Mouse (Mus musculus) limb, embryonic 15.5 days (tissue): Measurements from ENCODE around the gene Sap30l. TPM values are rescaled to one million over a fixed set of nuclear protein-coding genes. Genes with fewer than 3 reads are reported as not detected.
"Not testable (repeated sequence)": the region's sequence is repeated elsewhere in the genome, so short reads cannot be mapped to it uniquely, and the experiment has no call there.

Experiments
- ATAC-seq: fragments of 200-750 bp; cut with Nextera tagmentation; 2 replicates; pipeline ENCODE4 v1.8.0; 2017; ENCODE audit warnings: low read depth, moderate TSS enrichment; ENCODE audit not compliant: insufficient number of reproducible peaks, low FRiP score, low TSS enrichment
- H3K27ac ChIP-seq: fragments of 300-500 bp; sonication (generic); 2 replicates; pipeline ENCODE4 v1.5.1; 2015; ENCODE audit warnings: moderate library complexity, mild to moderate bottlenecking, inconsistent platforms
- H3K27me3 ChIP-seq: fragments of 300-500 bp; sonication (generic); 2 replicates; pipeline ENCODE4 v1.6.1; 2015; ENCODE audit warnings: inconsistent platforms
- H3K36me3 ChIP-seq: fragments of 300-500 bp; sonication (generic); 2 replicates; pipeline ENCODE4 v1.6.1; 2015; ENCODE audit warnings: inconsistent platforms
- H3K4me1 ChIP-seq: fragments of 300-500 bp; sonication (generic); 2 replicates; pipeline ENCODE4 v1.6.1; 2015; ENCODE audit warnings: inconsistent platforms
- H3K4me2 ChIP-seq: fragments of 300-500 bp; sonication (generic); 2 replicates; pipeline ENCODE4 v1.6.1; 2015; ENCODE audit warnings: mild to moderate bottlenecking, inconsistent platforms
- H3K4me3 ChIP-seq: fragments of 300-500 bp; sonication (generic); 2 replicates; pipeline ENCODE4 v1.5.1; 2015; ENCODE audit warnings: mild to moderate bottlenecking, inconsistent platforms
- H3K9ac ChIP-seq: fragments of 300-500 bp; sonication (generic); 2 replicates; pipeline ENCODE4 v1.6.1; 2015; ENCODE audit warnings: inconsistent platforms
- H3K9me3 ChIP-seq: fragments of 300-500 bp; sonication (generic); 2 replicates; pipeline ENCODE4 v1.6.1; 2016; ENCODE audit warnings: inconsistent platforms
- WGBS: fragments of 180-500 bp; shearing (Covaris S2); methylation state at CpG from one replicate; pipeline ENCODE4 v1.1.7; 2015; 5-methylcytosine and 5-hydroxymethylcytosine counted together
- polyA plus RNA-seq: library from polyadenylated mRNA; unstranded; fragments of >200 nt; fragmentation: Nextera tagmentation; extraction: Ambion mirVana; gene quantifications from 2 replicates; pipeline ENCODE4 v1.2.1, GENCODE M21; 2015

Sap30l gene
- polyA plus RNA-seq, 1 experiment from 2014 or later, result 13.1 TPM

- peaks cover 93% of the 10 kb centered on the region for H3K27me3 ChIP-seq
- H3K36me3 ChIP-seq, result no peaks in the 10 kb centered on the region
- WGBS, result 34% methylated on average over 6 of the region's 6 CpGs
- H3K4me1 ChIP-seq, result peaks cover 34% of the 10 kb centered on the region
- H3K27ac ChIP-seq, result no peak overlapping the region
- ATAC-seq, result no peak
- no peak overlapping the region; the same call in 1 of the 2 replicates for H3K4me3 ChIP-seq
- no peaks in the 10 kb centered on the region for H3K9me3 ChIP-seq
- H3K4me2 ChIP-seq, result peak overlapping the region; percentile 28; the same call in 1 of the 2 replicates
- H3K9ac ChIP-seq, result no peak overlapping the region
These were observed 32.6 kb downstream of the Sap30l start for GRCm38 (mm10) chr11:57834031-57834430.

DNA sequence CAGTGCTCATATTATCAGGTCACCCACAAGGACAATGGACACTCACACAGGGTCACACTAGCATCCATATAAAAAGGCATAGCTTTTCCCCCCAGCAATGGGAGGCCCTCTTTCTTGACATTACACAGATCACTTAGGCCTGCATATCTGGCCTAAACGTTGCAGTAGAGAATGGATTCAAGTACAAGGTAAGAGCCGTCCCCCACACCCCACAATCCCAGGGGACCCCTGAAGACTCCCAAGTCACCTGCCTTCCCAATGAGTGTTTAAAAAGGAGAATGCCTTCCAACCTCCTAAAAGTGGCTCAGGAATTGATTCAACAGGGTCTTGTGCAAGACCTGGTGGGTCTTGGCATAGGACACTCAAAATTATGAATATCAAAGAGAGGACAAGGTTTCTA, 33.9 kb downstream of the Sap30l start:
- no peak overlapping the region for H3K4me3 ChIP-seq
- no peaks in the 10 kb centered on the region for H3K9me3 ChIP-seq
- H3K36me3 ChIP-seq, result no peaks in the 10 kb centered on the region
- H3K4me1 ChIP-seq, result peaks cover 28% of the 10 kb centered on the region
- ATAC-seq, result no peak
- H3K27me3 ChIP-seq, result peaks cover 93% of the 10 kb centered on the region
- H3K27ac ChIP-seq, result no peak overlapping the region
- WGBS, result 21% methylated on average over 2 of the region's 2 CpGs
- H3K4me2 ChIP-seq, result no peak overlapping the region
- H3K9ac ChIP-seq, result no peak overlapping the region

DNA sequence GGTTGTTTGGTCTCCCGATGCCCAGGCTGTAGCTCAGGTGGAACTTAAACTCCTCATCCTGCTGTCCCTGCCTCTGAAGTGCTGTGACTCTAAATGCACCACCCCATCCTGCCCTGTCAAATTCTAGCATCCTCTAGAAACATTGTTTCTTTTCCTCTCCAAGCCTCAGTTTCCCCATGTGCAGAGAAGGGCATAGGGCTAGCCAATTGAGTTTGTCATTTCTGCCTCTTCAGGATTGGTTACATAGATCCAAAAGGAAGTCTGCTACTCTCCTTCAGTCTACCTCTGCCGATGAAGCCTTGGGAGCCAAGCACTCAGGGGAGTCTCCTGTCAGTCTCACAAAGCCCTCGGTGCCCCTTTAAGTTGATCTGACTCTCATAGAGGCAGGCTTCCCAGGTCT, 34.5 kb downstream of the Sap30l start:
- H3K4me3 ChIP-seq, result no peak overlapping the region
- peaks cover 93% of the 10 kb centered on the region for H3K27me3 ChIP-seq
- H3K27ac ChIP-seq, result no peak overlapping the region
- no peak overlapping the region for H3K4me2 ChIP-seq
- no peak for ATAC-seq
- 29% methylated on average over 3 of the region's 3 CpGs for WGBS
- H3K4me1 ChIP-seq, result peaks cover 28% of the 10 kb centered on the region
- no peaks in the 10 kb centered on the region for H3K9me3 ChIP-seq
- no peaks in the 10 kb centered on the region for H3K36me3 ChIP-seq
- no peak overlapping the region for H3K9ac ChIP-seq

DNA sequence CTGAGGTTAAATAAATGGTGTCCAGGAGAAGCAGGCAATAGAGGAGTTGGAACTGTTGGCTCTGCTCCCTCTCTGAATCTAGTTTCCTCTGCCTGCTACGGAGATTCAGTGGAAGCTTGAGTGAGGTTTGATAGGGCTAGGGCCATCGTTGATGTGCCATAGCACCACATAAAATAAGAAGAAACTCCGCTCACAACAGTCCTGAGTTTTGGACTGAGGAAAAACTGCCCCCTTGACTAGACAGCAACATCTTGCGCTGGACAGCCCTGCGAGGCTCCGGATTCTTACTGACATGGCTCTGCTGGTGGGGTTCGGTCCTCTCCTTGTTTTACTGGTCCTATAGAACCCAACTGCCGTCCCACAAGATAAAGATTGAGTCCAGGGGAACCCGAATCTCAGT, 35.0 kb downstream of the Sap30l start:
- no peak for ATAC-seq
- H3K36me3 ChIP-seq, result no peaks in the 10 kb centered on the region
- H3K9ac ChIP-seq, result no peak overlapping the region
- H3K4me2 ChIP-seq, result no peak overlapping the region
- H3K9me3 ChIP-seq, result no peaks in the 10 kb centered on the region
- WGBS, result 26% methylated on average over 9 of the region's 9 CpGs
- H3K4me1 ChIP-seq, result peaks cover 28% of the 10 kb centered on the region
- no peak overlapping the region for H3K4me3 ChIP-seq
- no peak overlapping the region for H3K27ac ChIP-seq
- H3K27me3 ChIP-seq, result peaks cover 93% of the 10 kb centered on the region

GRCm38 (mm10) chr11:57836872-57837680, 35.6 kb downstream of the Sap30l start:
- peak overlapping the region; percentile 33 for H3K4me2 ChIP-seq
- 3% methylated on average over 38 of the region's 38 CpGs for WGBS
- H3K36me3 ChIP-seq, result no peaks in the 10 kb centered on the region
- H3K4me1 ChIP-seq, result peaks cover 24% of the 10 kb centered on the region
- 0 out of 2 replicates have a peak overlapping the region, but pooled peaks have one; percentile 7 for H3K9ac ChIP-seq
- H3K27ac ChIP-seq, result no peak overlapping the region
- H3K4me3 ChIP-seq, result peak overlapping the region; percentile 14
- no peaks in the 10 kb centered on the region for H3K9me3 ChIP-seq
- ATAC-seq, result no peak
- H3K27me3 ChIP-seq, result peaks cover 92% of the 10 kb centered on the region

DNA sequence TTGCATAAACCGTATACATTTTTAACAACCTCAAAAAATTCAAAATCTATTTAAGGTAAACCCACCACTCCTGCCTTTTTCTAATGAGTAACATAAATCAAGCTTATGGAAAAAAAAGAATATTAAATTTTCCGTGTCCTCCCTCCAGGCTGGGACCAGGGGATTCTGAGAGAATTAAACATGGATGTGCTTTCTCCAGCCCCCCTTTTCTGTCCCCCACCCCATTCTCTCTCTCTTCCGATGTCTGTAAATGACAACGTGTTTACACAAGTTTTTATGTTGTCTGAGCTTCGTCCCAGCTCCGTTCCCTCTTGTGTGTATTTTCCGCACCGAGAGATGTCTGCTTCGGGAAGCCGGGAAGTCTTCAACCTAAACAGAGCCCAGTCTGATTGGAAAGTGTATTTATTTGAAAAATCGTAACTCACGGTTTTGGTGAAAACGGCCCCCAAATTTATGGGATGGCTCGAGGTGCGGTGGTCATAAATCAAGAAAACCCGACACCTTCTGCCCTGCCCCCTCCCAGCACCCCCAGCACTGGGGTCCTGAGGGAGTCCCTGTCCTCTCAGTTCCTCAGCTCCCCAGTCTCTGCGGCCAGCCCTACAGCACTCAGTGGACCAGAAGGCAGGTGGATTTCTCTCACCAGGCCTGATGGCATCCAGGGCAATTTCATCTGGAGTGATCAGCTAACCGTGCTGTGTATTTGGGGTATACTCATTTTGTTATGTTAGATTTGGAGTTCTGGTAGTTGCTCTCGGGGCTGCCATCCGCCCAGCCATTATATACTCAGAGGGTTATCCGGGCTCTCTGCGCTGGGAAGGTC, 36.6 kb downstream of the Sap30l start:
- Histone ChIP-seq H3K36me3 (no peaks in the 10 kb centered on the region), H3K4me3 (no peak overlapping the region), H3K9me3 (no peaks in the 10 kb centered on the region), H3K4me1 (peaks cover 19% of the 10 kb centered on the region), H3K27me3 (peaks cover 82% of the 10 kb centered on the region), H3K4me2 (no peak overlapping the region), H3K27ac (no peak overlapping the region), H3K9ac (no peak overlapping the region)
- 12% methylated on average over 22 of the region's 22 CpGs for WGBS
- no peak for ATAC-seq

- no peak for ATAC-seq
- H3K36me3 ChIP-seq, result no peaks in the 10 kb centered on the region
- peaks cover 12% of the 10 kb centered on the region for H3K4me1 ChIP-seq
- H3K4me2 ChIP-seq, result no peak overlapping the region
- no peak overlapping the region for H3K4me3 ChIP-seq
- H3K9me3 ChIP-seq, result no peaks in the 10 kb centered on the region
- peaks cover 55% of the 10 kb centered on the region for H3K27me3 ChIP-seq
- 24% methylated on average over 10 of the region's 10 CpGs for WGBS
- no peak overlapping the region for H3K9ac ChIP-seq
- H3K27ac ChIP-seq, result no peak overlapping the region
These were observed 39.5 kb downstream of the Sap30l start for GRCm38 (mm10) chr11:57840986-57841385.

GRCm38 (mm10) chr11:57841391-57841790, 40.0 kb downstream of the Sap30l start:
- WGBS, result 45% methylated on average over 7 of the region's 7 CpGs
- peaks cover 12% of the 10 kb centered on the region for H3K4me1 ChIP-seq
- no peaks in the 10 kb centered on the region for H3K9me3 ChIP-seq
- no peak overlapping the region for H3K4me3 ChIP-seq
- H3K9ac ChIP-seq, result no peak overlapping the region
- H3K27ac ChIP-seq, result no peak overlapping the region
- H3K27me3 ChIP-seq, result peaks cover 51% of the 10 kb centered on the region
- no peak for ATAC-seq
- no peak overlapping the region for H3K4me2 ChIP-seq
- no peaks in the 10 kb centered on the region for H3K36me3 ChIP-seq

GRCm38 (mm10) chr11:57846421-57847363, 45.3 kb downstream of the Sap30l start:
- H3K4me3 ChIP-seq, H3K4me1 ChIP-seq, ATAC-seq, H3K27ac ChIP-seq, H3K36me3 ChIP-seq, H3K9ac ChIP-seq, H3K9me3 ChIP-seq, H3K4me2 ChIP-seq: not testable (repeated sequence)
- peaks cover 12% of the 10 kb centered on the region for H3K27me3 ChIP-seq
- 88% methylated on average over 8 of the region's 9 CpGs for WGBS

DNA sequence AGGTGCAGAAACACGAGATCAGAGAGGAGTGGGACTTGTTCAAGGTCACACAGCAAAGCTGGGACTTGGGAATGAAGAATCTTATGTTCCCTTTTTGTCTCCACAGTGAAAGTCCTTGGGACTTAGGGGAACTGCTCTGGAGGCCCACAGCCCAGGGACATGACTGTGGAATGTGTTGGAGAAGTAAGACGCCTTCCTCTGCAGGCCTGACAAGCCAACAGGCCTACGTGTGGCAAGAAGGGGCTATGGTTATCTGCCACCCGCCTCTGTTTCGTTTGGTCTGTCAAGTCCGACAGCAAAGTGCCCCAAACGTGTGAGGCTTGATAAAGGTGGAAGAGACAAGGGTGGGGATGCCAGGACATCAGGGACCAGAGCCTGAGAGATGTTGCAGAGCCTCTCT, 46.0 kb downstream of the Sap30l start:
- H3K4me1 ChIP-seq, result no peaks in the 10 kb centered on the region
- no peak overlapping the region for H3K9ac ChIP-seq
- H3K36me3 ChIP-seq, result no peaks in the 10 kb centered on the region
- H3K9me3 ChIP-seq, result no peaks in the 10 kb centered on the region
- H3K27ac ChIP-seq, result no peak overlapping the region
- H3K4me3 ChIP-seq, result no peak overlapping the region
- 69% methylated on average over 7 of the region's 7 CpGs for WGBS
- H3K4me2 ChIP-seq, result no peak overlapping the region
- H3K27me3 ChIP-seq, result peaks cover 9% of the 10 kb centered on the region; the same call in 1 of the 2 replicates
- no peak for ATAC-seq

DNA sequence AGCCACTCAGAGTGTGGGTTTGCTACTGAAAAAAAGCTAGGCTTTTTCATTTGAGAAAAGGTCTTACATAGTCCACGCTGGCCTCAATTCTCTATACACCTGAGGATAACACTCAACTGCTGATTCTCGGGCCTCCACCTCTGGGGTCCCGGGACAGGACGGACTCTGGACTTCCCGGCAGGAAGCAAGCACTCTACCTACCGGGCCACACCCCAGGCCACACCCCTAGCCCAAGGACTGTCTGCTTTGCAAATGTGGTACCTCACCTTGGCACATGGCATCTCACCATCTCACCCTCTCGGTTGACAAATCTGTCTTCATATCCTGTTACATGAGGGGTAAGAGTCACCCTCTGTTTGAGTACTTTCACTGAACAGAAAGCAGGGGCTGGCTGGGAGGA, 48.9 kb downstream of the Sap30l start:
- Histone ChIP-seq H3K27ac (no peak overlapping the region), H3K9me3 (no peaks in the 10 kb centered on the region), H3K4me2 (no peak overlapping the region), H3K27me3 (peaks cover 9% of the 10 kb centered on the region; the same call in 1 of the 2 replicates), H3K36me3 (no peaks in the 10 kb centered on the region), H3K9ac (no peak overlapping the region), H3K4me3 (no peak overlapping the region), H3K4me1 (peaks cover 5% of the 10 kb centered on the region; the same call in 1 of the 2 replicates)
- 56% methylated on average over 7 of the region's 7 CpGs for WGBS
- ATAC-seq, result no peak
